In the genomic region with DNA sequence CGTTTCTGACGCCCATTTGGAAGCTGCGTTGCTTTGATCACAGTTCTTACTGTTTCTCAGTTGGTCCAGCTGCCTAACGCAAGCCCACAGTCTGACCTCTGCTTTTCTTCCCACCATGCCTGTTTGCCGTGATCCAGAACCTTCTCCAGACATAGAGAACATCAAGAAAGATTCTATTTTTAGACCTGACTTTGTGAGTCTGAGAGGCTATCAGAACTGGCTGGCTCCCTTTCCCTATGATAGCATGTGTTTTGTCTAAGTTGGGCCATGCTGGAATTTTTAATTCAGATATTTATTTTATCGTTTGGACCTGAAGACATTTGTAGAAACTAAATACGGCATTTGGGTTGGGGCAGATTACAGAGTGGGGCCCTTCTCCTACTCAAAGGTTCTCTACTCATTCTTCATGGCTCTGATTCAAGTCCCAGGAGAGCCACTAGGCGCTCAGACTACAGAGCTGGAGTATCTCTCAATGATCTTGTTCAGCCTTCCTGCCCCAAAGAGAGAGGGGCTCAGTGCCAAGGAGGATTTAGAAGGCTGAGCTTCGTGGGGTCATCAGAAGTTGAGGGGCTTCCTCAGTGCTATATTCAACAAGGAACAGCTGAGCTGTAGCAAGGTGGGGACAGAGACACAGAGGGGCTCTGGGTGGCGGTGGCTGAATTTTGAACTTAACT, we compare ENCODE assay signal across 12 mouse cellular contexts.
DNase-seq lines count a peak whose midpoint lies in the region; ATAC-seq and TF ChIP-seq lines count a peak whose summit lies in the region.
"Had no signal": no experiment of that assay in that cellular context is flagged by ENCODE, and none has a peak within 500 bp of the region (broad histone marks: within the 10 kb centered on the region; RNA-seq: fewer than 3 reads in every experiment).

No protein-coding gene starts in this region.

- no peak for DNase-seq in forebrain, embryonic 11.5 days (ENCODE audit: low spot score)
- no peak for DNase-seq in lung, postnatal 25 days (ENCODE audit: low spot score)
- no peak for DNase-seq in kidney, postnatal 10 days
- DNase-seq in thymus, postnatal 10 days (ENCODE audit: low spot score in 2 of 2): no peak
- DNase-seq: kidney, adult 2 months; spleen, adult 18-20 months had no signal

- TF ChIP-seq POLR2A in small intestine, adult 2 months (IDR thresholded peaks at IDR 0.05; ENCODE audit: low read depth, low read length): no peak

- H3K36me3 ChIP-seq in forebrain, embryonic 15.5 days: no peaks in the 10 kb centered on the region
- no peaks in the 10 kb centered on the region for H3K36me3 ChIP-seq in forebrain, embryonic 11.5 days (ENCODE audit: control insufficient read depth, insufficient read depth, low read length)
- no peaks in the 10 kb centered on the region for H3K36me3 ChIP-seq in lung, embryonic 15.5 days
- no peaks in the 10 kb centered on the region for H3K36me3 ChIP-seq in hindbrain, embryonic 16.5 days (ENCODE audit: control insufficient read depth, insufficient read depth, low read length)
- H3K36me3 ChIP-seq in small intestine, adult 2 months (ENCODE audit: control insufficient read depth, insufficient read depth, low read length): no peaks in the 10 kb centered on the region
- H3K36me3 ChIP-seq: limb, embryonic 13.5 days had no signal

- H3K4me3 ChIP-seq in forebrain, embryonic 15.5 days: no peak overlapping the region
- no peak overlapping the region for H3K4me3 ChIP-seq in forebrain, embryonic 11.5 days (ENCODE audit: low read depth, low read length)
- no peak overlapping the region for H3K4me3 ChIP-seq in lung, embryonic 15.5 days
- no peak overlapping the region for H3K4me3 ChIP-seq in hindbrain, embryonic 16.5 days (ENCODE audit: low read length)
- H3K4me3 ChIP-seq in small intestine, adult 2 months (ENCODE audit: low read depth, low read length): no peak overlapping the region
- H3K4me3 ChIP-seq: erythroblast, embryonic 14.5 days; limb, embryonic 13.5 days had no signal

- peak overlapping the region; percentile 9; the same call in 1 of the 2 replicates for H3K27ac ChIP-seq in forebrain, embryonic 15.5 days (replicated peaks)
- H3K27ac ChIP-seq in forebrain, embryonic 11.5 days (ENCODE audit: low read depth, low read length): no peak overlapping the region
- H3K27ac ChIP-seq in lung, embryonic 15.5 days: no peak overlapping the region
- 0 out of 2 replicates have a peak overlapping the region, but pooled peaks have one; percentile 21 for H3K27ac ChIP-seq in hindbrain, embryonic 16.5 days (ENCODE audit: low read depth, low read length)
- peak overlapping the region; percentile 30; the same call in 1 of the 2 replicates for H3K27ac ChIP-seq in small intestine, adult 2 months (ENCODE audit: insufficient read depth, low read depth, low read length)
- H3K27ac ChIP-seq: limb, embryonic 13.5 days had no signal

- H3K9ac ChIP-seq in forebrain, embryonic 15.5 days (replicated peaks): no peak overlapping the region
- H3K9ac ChIP-seq in forebrain, embryonic 11.5 days (ENCODE audit: low read length): no peak overlapping the region
- H3K9ac ChIP-seq in lung, embryonic 15.5 days: no peak overlapping the region
- H3K9ac ChIP-seq in hindbrain, embryonic 16.5 days (ENCODE audit: low read depth, low read length): no peak overlapping the region
- H3K9ac ChIP-seq: limb, embryonic 13.5 days had no signal

- H3K9me3 ChIP-seq in forebrain, embryonic 15.5 days: no peaks in the 10 kb centered on the region
- no peaks in the 10 kb centered on the region for H3K9me3 ChIP-seq in forebrain, embryonic 11.5 days (ENCODE audit: control insufficient read depth, low read length)
- no peaks in the 10 kb centered on the region for H3K9me3 ChIP-seq in lung, embryonic 15.5 days
- no peaks in the 10 kb centered on the region for H3K9me3 ChIP-seq in hindbrain, embryonic 16.5 days (ENCODE audit: control insufficient read depth, low read length)
- H3K9me3 ChIP-seq: limb, embryonic 13.5 days had no signal

- no peaks in the 10 kb centered on the region for H3K27me3 ChIP-seq in forebrain, embryonic 15.5 days
- no peaks in the 10 kb centered on the region for H3K27me3 ChIP-seq in forebrain, embryonic 11.5 days (ENCODE audit: control insufficient read depth, insufficient read depth, low read length)
- no peaks in the 10 kb centered on the region for H3K27me3 ChIP-seq in lung, embryonic 15.5 days
- no peaks in the 10 kb centered on the region for H3K27me3 ChIP-seq in hindbrain, embryonic 16.5 days (replicated peaks; ENCODE audit: control insufficient read depth, insufficient read depth, low read length)
- H3K27me3 ChIP-seq in small intestine, adult 2 months (ENCODE audit: control insufficient read depth, insufficient read depth, low read length): no peaks in the 10 kb centered on the region
- H3K27me3 ChIP-seq: limb, embryonic 13.5 days had no signal

- H3K4me1 ChIP-seq in forebrain, embryonic 15.5 days: peaks cover 10% of the 10 kb centered on the region; the same call in 1 of the 2 replicates
- H3K4me1 ChIP-seq in forebrain, embryonic 11.5 days (replicated peaks; ENCODE audit: control insufficient read depth, insufficient read depth, low read length): no peaks in the 10 kb centered on the region
- H3K4me1 ChIP-seq in lung, embryonic 15.5 days: 0 out of 2 replicates have a peak, but pooled peaks cover 5% of the 10 kb centered on the region
- peaks cover 8% of the 10 kb centered on the region; the same call in 1 of the 2 replicates for H3K4me1 ChIP-seq in hindbrain, embryonic 16.5 days (ENCODE audit: control insufficient read depth, insufficient read depth, low read depth, low read length)
- no peaks in the 10 kb centered on the region for H3K4me1 ChIP-seq in small intestine, adult 2 months (ENCODE audit: control insufficient read depth, insufficient read depth, insufficient read length, low read length)
- H3K4me1 ChIP-seq: limb, embryonic 13.5 days had no signal

- no peak for ATAC-seq in forebrain, embryonic 15.5 days (replicated peaks)
- ATAC-seq in forebrain, embryonic 11.5 days (replicated peaks; ENCODE audit: low FRiP score): no peak
- peak; percentile 42; the same call in 1 of the 2 replicates for ATAC-seq in lung, embryonic 15.5 days (ENCODE audit: borderline replicate concordance, extremely low read depth, low FRiP score, low TSS enrichment)
- no peak for ATAC-seq in hindbrain, embryonic 16.5 days

- TF ChIP-seq CTCF in small intestine, adult 2 months (IDR thresholded peaks at IDR 0.05; ENCODE audit: extremely low read depth, insufficient read length, insufficient replicate concordance, low read depth, low read length): no peak

- no peak overlapping the region for H3K4me2 ChIP-seq in forebrain, embryonic 15.5 days (replicated peaks)
- no peak overlapping the region for H3K4me2 ChIP-seq in forebrain, embryonic 11.5 days (ENCODE audit: low read depth, low read length, severe bottlenecking)
- no peak overlapping the region for H3K4me2 ChIP-seq in lung, embryonic 15.5 days
- peak overlapping the region; percentile 2; the same call in 1 of the 2 replicates for H3K4me2 ChIP-seq in hindbrain, embryonic 16.5 days (ENCODE audit: low read length)
- H3K4me2 ChIP-seq: limb, embryonic 13.5 days had no signal

- WGBS in forebrain, embryonic 15.5 days: 60% methylated on average over 10 of the region's 10 CpGs
- 71% methylated on average over 10 of the region's 10 CpGs for WGBS in forebrain, embryonic 11.5 days
- WGBS in lung, embryonic 15.5 days: 52% methylated on average over 10 of the region's 10 CpGs
- 49% methylated on average over 10 of the region's 10 CpGs for WGBS in hindbrain, embryonic 16.5 days
- WGBS in small intestine, adult 2 months: 67% methylated on average over 10 of the region's 10 CpGs

Comparison
In these comparisons a context has a peak if more than half of its experiments do, and no peak if none do; other contexts are left out.
1. H3K27ac ChIP-seq: peak in forebrain, embryonic 15.5 days (single experiment), hindbrain, embryonic 16.5 days (single experiment) and small intestine, adult 2 months (single experiment); none in forebrain, embryonic 11.5 days (single experiment) and lung, embryonic 15.5 days (single experiment).